Mouse (Mus musculus) E14TG2a.4 (cell line): Measurements from ENCODE around the gene Myh7.

Experiments used
- H3K27me3 ChIP-seq: 2 replicates; pipeline ENCODE4 v1.6.1; 2014; ENCODE audit warnings: low read length, control low read depth; ENCODE audit not compliant: insufficient read depth
- H3K36me3 ChIP-seq: 2 replicates; pipeline ENCODE4 v1.6.1; 2014; ENCODE audit warnings: low read length, control low read depth; ENCODE audit not compliant: insufficient read depth
- H3K4me1 ChIP-seq: replicated peaks from 2 replicates; pipeline ENCODE4 v1.6.1; 2014; ENCODE audit warnings: low read depth, low read length, control low read depth
- H3K4me3 ChIP-seq: replicated peaks from 2 replicates; pipeline ENCODE4 v1.5.1; 2014; ENCODE audit warnings: mild to moderate bottlenecking, low read length
- H3K9me3 ChIP-seq: 2 replicates; pipeline ENCODE4 v1.6.1; 2014; ENCODE audit warnings: low read length, control low read depth
- CTCF ChIP-seq: conservative IDR thresholded peaks from 2 replicates; pipeline ENCODE4 v1.5.1; 2014; ENCODE audit warnings: low read length
- NANOG ChIP-seq: IDR thresholded peaks from 2 replicates; pipeline ENCODE4 v1.6.1; 2014; ENCODE audit warnings: borderline replicate concordance, low read length, mixed read lengths
- POU5F1 ChIP-seq: IDR thresholded peaks from 2 replicates; pipeline ENCODE4 v1.6.1; 2014; ENCODE audit warnings: low read length, borderline replicate concordance

Gene Myh7

DNA sequence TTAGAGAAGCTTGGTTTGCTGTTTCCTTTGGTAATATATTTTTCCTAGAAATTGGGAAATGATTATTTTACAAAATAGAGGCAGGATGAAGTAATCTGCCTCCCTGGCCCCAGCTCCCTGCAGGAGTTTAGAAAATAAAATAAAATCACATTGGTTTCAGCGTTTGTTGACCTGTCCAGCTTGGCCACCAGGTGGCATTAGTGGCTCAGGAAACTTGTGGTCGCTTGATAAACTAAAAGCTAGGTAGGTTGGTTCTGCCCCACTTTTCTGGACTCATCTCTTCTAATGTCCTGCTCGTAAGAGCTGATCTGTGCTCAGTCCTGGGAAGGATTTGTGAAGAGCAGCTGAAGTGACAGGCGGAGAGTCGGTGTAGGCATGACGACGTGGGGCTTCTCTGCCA, 29.8 kb upstream of the Myh7 start:
- no peaks in the 10 kb centered on the region for H3K27me3 ChIP-seq
- H3K36me3 ChIP-seq = peaks cover 65% of the 10 kb centered on the region
- TF ChIP-seq CTCF = peak; percentile 39
- TF ChIP-seq POU5F1 = no peak
- no peaks in the 10 kb centered on the region for H3K9me3 ChIP-seq
- no peak overlapping the region for H3K4me3 ChIP-seq
- peaks cover 59% of the 10 kb centered on the region for H3K4me1 ChIP-seq

DNA sequence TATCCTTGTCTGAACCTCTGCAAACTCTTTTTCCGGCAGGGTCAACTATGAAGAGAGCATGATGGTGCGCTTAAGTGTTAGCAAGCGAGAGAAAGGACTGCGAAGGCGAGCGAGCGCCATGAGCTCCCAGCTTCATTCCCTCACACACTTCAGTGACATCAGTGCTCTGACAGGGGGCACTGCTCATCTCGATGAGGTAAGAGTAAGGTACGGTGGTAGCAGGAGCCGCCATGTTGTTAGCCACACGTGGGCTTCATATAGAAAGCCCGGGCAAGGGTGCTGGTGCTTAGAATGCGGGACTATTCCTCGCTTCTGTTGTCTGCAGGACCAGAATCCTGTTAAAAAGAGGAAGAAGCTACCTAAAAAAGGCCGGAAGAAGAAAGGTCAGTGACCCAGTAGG, 28.6 kb upstream of the Myh7 start:
- Histone ChIP-seq H3K9me3 (no peaks in the 10 kb centered on the region), H3K4me1 (peaks cover 48% of the 10 kb centered on the region), H3K36me3 (peaks cover 71% of the 10 kb centered on the region), H3K27me3 (no peaks in the 10 kb centered on the region), H3K4me3 (no peak overlapping the region)
- TF ChIP-seq NANOG (no peak), CTCF (no peak), POU5F1 (no peak)

DNA sequence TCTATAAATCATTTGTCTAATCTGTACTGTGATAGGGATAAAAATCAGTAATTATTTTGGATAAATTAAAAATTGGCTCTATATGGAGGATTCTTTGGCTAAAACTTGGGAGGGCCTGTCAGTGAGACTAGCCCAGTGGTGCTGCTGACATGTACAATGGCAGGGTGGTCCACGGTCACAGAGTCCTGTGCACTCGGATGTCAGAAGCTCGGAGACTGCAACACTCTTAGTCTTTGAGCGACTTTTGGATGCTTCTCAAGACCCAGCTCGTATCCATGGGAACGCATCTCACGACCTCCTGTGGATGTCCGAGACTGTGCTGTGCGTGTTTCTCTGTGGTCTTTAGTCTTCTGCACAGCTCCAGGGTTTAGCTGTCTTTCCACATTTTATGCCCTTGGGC, 26.0 kb upstream of the Myh7 start:
- TF ChIP-seq NANOG (no peak), CTCF (no peak), POU5F1 (no peak)

GRCm38 (mm10) chr14:55016876-55017275, 22.4 kb upstream of the Myh7 start:
- H3K4me1 ChIP-seq = peaks cover 20% of the 10 kb centered on the region
- no peak overlapping the region for H3K4me3 ChIP-seq
- no peaks in the 10 kb centered on the region for H3K27me3 ChIP-seq
- no peaks in the 10 kb centered on the region for H3K9me3 ChIP-seq
- H3K36me3 ChIP-seq = peaks cover 48% of the 10 kb centered on the region
- no peak for TF ChIP-seq CTCF
- TF ChIP-seq POU5F1 = no peak
- no peak for TF ChIP-seq NANOG

More for the DNA sequence above, 26.0 kb upstream of the Myh7 start:
- Histone ChIP-seq H3K4me1 (peaks cover 37% of the 10 kb centered on the region), H3K27me3 (no peaks in the 10 kb centered on the region), H3K36me3 (peaks cover 79% of the 10 kb centered on the region), H3K4me3 (no peak overlapping the region), H3K9me3 (no peaks in the 10 kb centered on the region)

- peak overlapping the region; percentile 92 for H3K4me3 ChIP-seq
- H3K9me3 ChIP-seq = no peaks in the 10 kb centered on the region
- peaks cover 10% of the 10 kb centered on the region for H3K4me1 ChIP-seq
- no peaks in the 10 kb centered on the region for H3K27me3 ChIP-seq
- peaks cover 37% of the 10 kb centered on the region for H3K36me3 ChIP-seq
- TF ChIP-seq CTCF = no peak
- no peak for TF ChIP-seq POU5F1
- no peak for TF ChIP-seq NANOG
These were observed 21.3 kb upstream of the Myh7 start for GRCm38 (mm10) chr14:55015767-55016111.

DNA sequence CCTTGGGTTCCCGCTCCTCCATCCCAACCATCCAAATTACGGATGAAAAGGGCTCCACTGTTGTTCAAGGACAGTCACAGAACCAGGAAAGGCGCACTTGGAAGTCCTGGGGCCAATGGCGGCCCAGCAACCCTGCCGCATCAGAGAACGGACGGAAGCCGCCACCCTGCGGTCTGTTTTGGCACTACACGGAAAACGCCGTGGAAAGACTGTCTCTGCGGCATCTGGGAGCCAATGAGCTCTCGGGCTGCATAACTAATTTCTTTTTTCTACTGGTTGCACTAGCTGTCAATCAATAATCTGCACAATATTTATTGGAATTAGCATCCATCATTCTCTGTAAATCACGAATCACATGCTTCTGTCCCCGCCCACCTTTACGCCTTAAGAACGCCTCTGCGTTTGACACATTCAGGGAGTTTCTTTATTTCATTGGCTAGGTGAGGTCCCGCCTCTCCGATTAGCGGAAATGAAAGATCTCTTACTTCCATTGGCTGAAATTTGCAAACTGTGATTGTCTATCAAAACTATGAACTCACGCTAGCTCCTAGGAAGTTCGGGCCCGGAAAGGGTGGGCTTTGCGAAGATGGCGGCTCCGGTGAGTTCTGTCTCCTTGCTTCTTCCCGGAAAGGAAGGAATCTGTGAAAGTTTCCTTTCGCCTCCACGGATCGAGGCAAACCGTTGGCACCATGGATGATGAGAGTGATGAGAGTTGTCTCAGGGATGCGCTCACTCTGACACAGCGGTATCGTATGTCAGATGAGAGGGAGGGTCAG, 20.8 kb upstream of the Myh7 start, which contains the start of gene Ngdn:
Gene Ngdn, plus strand, starts transcription at position 464 of the 776 bp plus-strand sequence.
- peaks cover 31% of the 10 kb centered on the region for H3K36me3 ChIP-seq
- peak within 1 kb of the TSS; percentile 92 for H3K4me3 ChIP-seq

DNA sequence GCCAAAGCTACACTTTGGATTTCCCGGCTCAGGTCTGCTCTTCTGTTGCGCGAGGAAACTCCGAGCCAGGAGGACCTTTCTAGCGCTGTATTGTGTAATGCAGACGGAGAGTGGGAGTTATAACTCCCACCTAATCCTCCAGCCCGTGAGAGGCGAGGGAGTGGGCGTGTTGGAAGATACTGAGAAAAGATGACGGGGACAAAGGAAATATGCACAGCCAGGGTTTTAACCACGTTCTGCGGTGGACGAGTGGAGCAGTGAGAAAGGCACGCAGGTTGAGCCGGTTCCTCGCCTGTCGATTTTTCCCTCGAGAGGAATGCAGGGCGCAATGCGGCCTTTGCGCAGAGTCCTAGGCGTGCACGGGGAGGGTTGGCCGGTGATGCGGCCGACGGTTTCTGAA, 20.2 kb upstream of the Myh7 start:
- peaks cover 25% of the 10 kb centered on the region for H3K36me3 ChIP-seq
- H3K27me3 ChIP-seq = no peaks in the 10 kb centered on the region
- TF ChIP-seq POU5F1 = no peak
- peaks cover 9% of the 10 kb centered on the region for H3K4me1 ChIP-seq
- H3K9me3 ChIP-seq = no peaks in the 10 kb centered on the region
- H3K4me3 ChIP-seq = peak overlapping the region; percentile 92

More for the DNA sequence above, 20.8 kb upstream of the Myh7 start, which contains the start of gene Ngdn:
- TF ChIP-seq POU5F1 (no peak), CTCF (peak; percentile 69), NANOG (no peak)
- H3K27me3 ChIP-seq = no peaks in the 10 kb centered on the region
- no peaks in the 10 kb centered on the region for H3K9me3 ChIP-seq
- peaks cover 9% of the 10 kb centered on the region for H3K4me1 ChIP-seq

DNA sequence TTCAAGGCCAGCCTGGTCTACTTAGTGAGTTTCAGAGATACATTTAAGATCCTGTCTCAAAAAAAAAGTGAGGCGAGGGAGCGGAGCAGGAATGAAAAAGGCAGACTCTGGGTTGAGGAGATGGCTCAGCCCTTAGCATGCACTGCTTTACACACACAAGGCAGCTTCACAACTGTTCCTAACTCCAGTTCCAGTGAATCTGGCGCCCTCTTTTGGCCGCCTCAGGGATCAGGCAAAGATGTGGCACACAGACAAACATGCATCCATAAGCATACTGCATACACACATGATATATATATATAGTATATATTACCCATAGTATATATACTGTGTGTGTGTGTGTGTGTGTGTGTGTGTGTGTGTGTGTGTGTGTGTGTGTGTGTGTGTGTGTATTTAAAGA, 16.7 kb upstream of the Myh7 start:
- no peak overlapping the region for H3K4me3 ChIP-seq
- TF ChIP-seq CTCF = peak; percentile 56
- TF ChIP-seq POU5F1 = no peak
- TF ChIP-seq NANOG = no peak
- no peaks in the 10 kb centered on the region for H3K9me3 ChIP-seq
- peaks cover 3% of the 10 kb centered on the region for H3K4me1 ChIP-seq
- H3K36me3 ChIP-seq = no peaks in the 10 kb centered on the region
- no peaks in the 10 kb centered on the region for H3K27me3 ChIP-seq

DNA sequence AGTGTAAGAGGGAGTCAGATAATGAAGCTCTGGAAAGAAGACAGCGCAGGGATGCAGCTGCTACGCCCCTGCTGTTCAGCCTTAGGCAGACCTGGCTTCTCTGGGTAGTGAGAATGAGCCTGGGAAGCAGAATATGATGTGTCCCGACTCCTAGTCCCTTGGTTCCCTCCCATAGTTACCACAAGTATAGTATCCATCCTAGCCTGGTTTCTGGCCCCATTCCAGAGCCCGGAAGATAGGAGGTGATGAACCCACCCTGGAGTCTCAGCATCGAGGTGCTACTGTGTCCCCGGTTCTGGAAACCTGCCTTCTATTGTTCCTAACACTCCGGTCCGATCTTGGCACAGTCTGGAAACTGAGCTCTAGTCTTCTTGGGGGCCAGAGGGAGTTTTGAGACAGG, 14.0 kb upstream of the Myh7 start:
- H3K4me1 ChIP-seq = peaks cover 13% of the 10 kb centered on the region
- H3K9me3 ChIP-seq = no peaks in the 10 kb centered on the region
- H3K4me3 ChIP-seq = no peak overlapping the region
- TF ChIP-seq NANOG (no peak), CTCF (no peak), POU5F1 (no peak)
- H3K36me3 ChIP-seq = no peaks in the 10 kb centered on the region
- H3K27me3 ChIP-seq = no peaks in the 10 kb centered on the region
